Mouse (Mus musculus) common myeloid progenitor, adult 5-6 weeks (primary cell): ENCODE results near the gene Sycp3. TPM values are rescaled to one million over a fixed set of nuclear protein-coding genes. Genes with fewer than 3 reads are reported as not detected.

Source experiments
- total RNA-seq: library from RNA; stranded (forward); fragments of 200-1000, 187-1606 nt; gene quantifications from 2 replicates; pipeline ENCODE4 v1.2.3, GENCODE M21; 2017

Sycp3 gene
- total RNA-seq, 1 experiment from 2014 or later, result not detected

Other genes starting within 250 kb of the Sycp3 start
- gene Dram1, start 80.5 kb upstream of the Sycp3 start, total RNA-seq, result 4.2 and 7.4 TPM in 2 replicates
- 53.2 and 68.3 TPM in 2 replicates for gene Gnptab, start 80.4 kb upstream of the Sycp3 start, total RNA-seq
- gene Chpt1, start 44.5 kb downstream of the Sycp3 start, total RNA-seq, result 10.1 and 12.1 TPM in 2 replicates
- gene Mybpc1, start 145.6 kb downstream of the Sycp3 start, total RNA-seq, result not detected in 2 replicates
- 1.1 and 4.2 TPM in 2 replicates for gene Spic, start 225.4 kb downstream of the Sycp3 start, total RNA-seq